Mouse (Mus musculus): ENCODE measurements around the gene Gm10490. TPM values are rescaled to one million over a fixed set of nuclear protein-coding genes. Genes with fewer than 3 reads are reported as not detected.

Gene Gm10490
- total RNA-seq, 1 experiment = not detected

DNA sequence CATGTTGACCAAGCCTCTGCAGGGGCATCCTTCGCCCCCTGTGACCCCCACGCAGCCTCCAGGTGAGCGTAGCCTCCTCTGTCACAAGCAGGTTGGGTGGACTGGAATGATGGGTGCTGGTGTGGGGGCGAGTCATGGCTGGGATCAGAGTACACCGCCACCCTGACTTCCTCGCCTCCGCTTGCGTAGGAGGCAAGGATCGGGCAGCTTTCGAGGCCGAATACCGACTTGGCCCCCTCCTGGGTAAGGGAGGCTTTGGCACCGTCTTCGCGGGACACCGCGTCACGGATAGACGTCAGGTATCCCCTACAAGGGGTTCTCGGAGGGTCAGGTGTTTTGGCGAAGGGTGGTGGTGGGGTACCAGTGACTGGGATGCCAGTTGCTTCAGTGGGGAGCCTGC is 30.8 kb upstream of the Gm10490 start:
- Histone ChIP-seq H3K4me1 (ENCODE audit: control insufficient read depth in 2 of 2, insufficient read depth in 2 of 2, low read length in 2 of 2, poor library complexity in 1 of 2) (peaks cover 0 to 5% of the 10 kb centered on the region in 2 experiments; a peak in 2 of 4 replicates), H3K27ac (ENCODE audit: insufficient read depth, low read depth, low read length, poor library complexity, severe bottlenecking) (peak overlapping the region; percentile 18; the same call in 1 of the 2 replicates), H3K9ac (ENCODE audit: insufficient read depth, low read depth, low read length, poor library complexity, severe bottlenecking) (peak overlapping the region; percentile 83), H3K9me3 (ENCODE audit: control insufficient read depth, insufficient read depth, low read depth, low read length) (no peaks in the 10 kb centered on the region), H3K36me3 (ENCODE audit: control insufficient read depth, insufficient read depth, low read length, poor library complexity, severe bottlenecking) (peaks cover 17% of the 10 kb centered on the region), H3K4me3 (ENCODE audit: insufficient read depth in 1 of 2, low read depth in 1 of 2, low read length in 2 of 2, poor library complexity in 1 of 2, severe bottlenecking in 1 of 2) (peak overlapping the region; percentile 84 to 88)
- TF ChIP-seq ZNF384 (IDR thresholded peaks at IDR 0.05; ENCODE audit: low read depth, low read length) (no peak), MAFK (IDR thresholded peaks at IDR 0.05; ENCODE audit: insufficient read depth, low read depth, low read length) (no peak), HCFC1 (IDR thresholded peaks at IDR 0.05; ENCODE audit: borderline replicate concordance, insufficient read depth, low read length) (no peak), CHD2 (IDR thresholded peaks at IDR 0.05; ENCODE audit: low read depth, low read length) (no peak), ZC3H11A (IDR thresholded peaks at IDR 0.05; ENCODE audit: borderline replicate concordance, low read depth, low read length) (no peak)
- no peak for DNase-seq (ENCODE audit: low read depth, low spot score)
- in situ Hi-C loops (cut with MboI; ENCODE audit: low sequenced_read_pairs in 2 of 2, unreplicated experiment in 2 of 2) = no loop called here

DNA sequence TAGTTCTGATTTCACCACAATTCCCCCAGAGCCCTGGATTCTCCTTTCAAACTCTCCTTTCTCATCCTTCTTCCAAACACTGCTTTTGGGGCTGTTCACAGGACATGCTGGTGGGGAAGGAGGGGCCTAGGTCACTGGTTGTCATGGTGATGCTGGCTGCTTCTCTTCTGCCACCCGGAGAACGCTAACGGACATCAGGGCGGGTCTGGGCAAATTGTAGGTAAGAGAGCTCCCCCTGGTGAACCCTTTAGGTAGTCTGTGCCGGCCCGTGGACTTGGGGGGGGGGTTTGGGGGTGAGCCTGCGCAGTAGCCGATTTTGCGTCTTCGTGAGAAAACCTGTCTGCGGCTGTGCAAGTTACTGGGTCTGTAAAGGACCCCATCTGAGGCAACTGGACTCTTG is 29.5 kb upstream of the Gm10490 start:
- H3K9me3 ChIP-seq (ENCODE audit: control insufficient read depth, insufficient read depth, low read depth, low read length) = no peaks in the 10 kb centered on the region
- no peak for DNase-seq (ENCODE audit: low read depth, low spot score)
- no peak overlapping the region for H3K27ac ChIP-seq (ENCODE audit: insufficient read depth, low read depth, low read length, poor library complexity, severe bottlenecking)
- TF ChIP-seq HCFC1 (IDR thresholded peaks at IDR 0.05; ENCODE audit: borderline replicate concordance, insufficient read depth, low read length) = no peak
- TF ChIP-seq ZNF384 (IDR thresholded peaks at IDR 0.05; ENCODE audit: low read depth, low read length) = no peak
- no peak for TF ChIP-seq CHD2 (IDR thresholded peaks at IDR 0.05; ENCODE audit: low read depth, low read length)
- no peak for TF ChIP-seq ZC3H11A (IDR thresholded peaks at IDR 0.05; ENCODE audit: borderline replicate concordance, low read depth, low read length)
- no peak for TF ChIP-seq MAFK (IDR thresholded peaks at IDR 0.05; ENCODE audit: insufficient read depth, low read depth, low read length)
- H3K4me3 ChIP-seq (ENCODE audit: insufficient read depth in 1 of 2, low read depth in 1 of 2, low read length in 2 of 2, poor library complexity in 1 of 2, severe bottlenecking in 1 of 2) = peak overlapping the region; percentile 1 to 88; a peak in 3 of 4 replicates
- H3K9ac ChIP-seq (ENCODE audit: insufficient read depth, low read depth, low read length, poor library complexity, severe bottlenecking) = no peak overlapping the region
- peaks cover 7% of the 10 kb centered on the region for H3K36me3 ChIP-seq (ENCODE audit: control insufficient read depth, insufficient read depth, low read length, poor library complexity, severe bottlenecking)
- in situ Hi-C loops (cut with MboI; ENCODE audit: low sequenced_read_pairs in 2 of 2, unreplicated experiment in 2 of 2) = no loop called here
- H3K4me1 ChIP-seq (ENCODE audit: control insufficient read depth in 2 of 2, insufficient read depth in 2 of 2, low read length in 2 of 2, poor library complexity in 1 of 2) = peaks cover 0 to 5% of the 10 kb centered on the region in 2 experiments; a peak in 2 of 4 replicates

DNA sequence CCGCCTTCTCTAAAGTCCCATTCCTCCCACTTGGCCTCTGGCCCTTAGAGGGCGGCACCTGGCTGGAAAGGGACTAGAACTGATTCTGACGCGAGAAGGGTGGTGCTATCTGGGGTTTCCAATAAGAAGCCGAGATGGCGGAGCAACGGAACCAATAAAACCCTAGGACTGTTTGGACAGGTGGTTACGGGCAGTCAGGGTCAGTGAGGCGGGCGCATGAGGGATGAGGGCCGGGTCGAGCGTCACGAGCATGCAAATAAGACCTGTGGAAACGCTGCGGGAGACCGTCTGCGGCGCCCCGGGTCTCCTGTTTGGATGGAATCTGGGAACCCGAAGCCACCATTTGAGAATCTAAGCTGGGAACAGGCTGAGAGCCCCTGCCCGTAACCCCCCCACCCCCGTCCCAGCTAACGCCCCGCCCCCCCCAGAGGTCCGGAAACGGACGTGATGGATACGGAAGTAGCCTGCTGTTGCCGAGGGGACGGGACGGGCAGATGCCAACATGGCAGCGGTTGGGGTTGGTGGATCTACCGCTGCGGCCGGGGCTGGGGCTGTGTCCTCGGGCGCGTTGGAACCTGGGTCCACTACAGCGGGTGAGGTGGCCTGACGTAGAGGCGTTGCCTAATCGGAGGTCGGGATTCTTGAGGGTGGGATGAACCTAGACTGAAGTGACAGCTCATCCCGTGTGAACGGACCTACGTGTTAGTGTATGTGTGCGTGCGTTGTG is 25.3 kb upstream of the Gm10490 start, which contains the start of gene Slc35a2:
TSS of gene Slc35a2 (plus strand) at position 188 of the 727 bp plus-strand sequence.
- in situ Hi-C loops (cut with MboI; ENCODE audit: low sequenced_read_pairs in 2 of 2, unreplicated experiment in 2 of 2) = no loop called here
- Histone ChIP-seq H3K4me1 (ENCODE audit: control insufficient read depth in 2 of 2, insufficient read depth in 2 of 2, low read length in 2 of 2, poor library complexity in 1 of 2) (peaks cover 0 to 5% of the 10 kb centered on the region in 2 experiments; a peak in 2 of 4 replicates), H3K27ac (ENCODE audit: insufficient read depth, low read depth, low read length, poor library complexity, severe bottlenecking) (peak within 1 kb of the TSS; percentile 85), H3K9ac (ENCODE audit: insufficient read depth, low read depth, low read length, poor library complexity, severe bottlenecking) (peak within 1 kb of the TSS; percentile 70), H3K4me3 (ENCODE audit: insufficient read depth in 1 of 2, low read depth in 1 of 2, low read length in 2 of 2, poor library complexity in 1 of 2, severe bottlenecking in 1 of 2) (peak within 1 kb of the TSS; percentile 69 to 78), H3K9me3 (ENCODE audit: control insufficient read depth, insufficient read depth, low read depth, low read length) (no peaks in the 10 kb centered on the region), H3K36me3 (ENCODE audit: control insufficient read depth, insufficient read depth, low read length, poor library complexity, severe bottlenecking) (peaks cover 6% of the 10 kb centered on the region; the same call in 1 of the 2 replicates)
- no peak for TF ChIP-seq MAFK (IDR thresholded peaks at IDR 0.05; ENCODE audit: insufficient read depth, low read depth, low read length)
- no peak for TF ChIP-seq ZC3H11A (IDR thresholded peaks at IDR 0.05; ENCODE audit: borderline replicate concordance, low read depth, low read length)
- TF ChIP-seq ZNF384 (IDR thresholded peaks at IDR 0.05; ENCODE audit: low read depth, low read length) = no peak
- no peak for TF ChIP-seq CHD2 (IDR thresholded peaks at IDR 0.05; ENCODE audit: low read depth, low read length)
- TF ChIP-seq HCFC1 (IDR thresholded peaks at IDR 0.05; ENCODE audit: borderline replicate concordance, insufficient read depth, low read length) = no peak
- no peak for DNase-seq (ENCODE audit: low read depth, low spot score)

GRCm38 (mm10) chrX:7898211-7898610 is 11.1 kb upstream of the Gm10490 start:
- peak overlapping the region; percentile 68 to 85 for H3K4me3 ChIP-seq (ENCODE audit: insufficient read depth in 1 of 2, low read depth in 1 of 2, low read length in 2 of 2, poor library complexity in 1 of 2, severe bottlenecking in 1 of 2)
- H3K27ac ChIP-seq (ENCODE audit: insufficient read depth, low read depth, low read length, poor library complexity, severe bottlenecking) = no peak overlapping the region
- TF ChIP-seq MAFK (IDR thresholded peaks at IDR 0.05; ENCODE audit: insufficient read depth, low read depth, low read length) (no peak), ZNF384 (IDR thresholded peaks at IDR 0.05; ENCODE audit: low read depth, low read length) (no peak), HCFC1 (IDR thresholded peaks at IDR 0.05; ENCODE audit: borderline replicate concordance, insufficient read depth, low read length) (no peak), CHD2 (IDR thresholded peaks at IDR 0.05; ENCODE audit: low read depth, low read length) (no peak), ZC3H11A (IDR thresholded peaks at IDR 0.05; ENCODE audit: borderline replicate concordance, low read depth, low read length) (no peak)
- DNase-seq (ENCODE audit: low read depth, low spot score) = no peak
- peaks cover 12% of the 10 kb centered on the region for H3K36me3 ChIP-seq (ENCODE audit: control insufficient read depth, insufficient read depth, low read length, poor library complexity, severe bottlenecking)
- no peaks in the 10 kb centered on the region for H3K9me3 ChIP-seq (ENCODE audit: control insufficient read depth, insufficient read depth, low read depth, low read length)
- in situ Hi-C loops (cut with MboI; ENCODE audit: low sequenced_read_pairs in 2 of 2, unreplicated experiment in 2 of 2) = no loop called here
- no peaks in the 10 kb centered on the region for H3K4me1 ChIP-seq (ENCODE audit: control insufficient read depth in 2 of 2, insufficient read depth in 2 of 2, low read length in 2 of 2, poor library complexity in 1 of 2)
- peak overlapping the region; percentile 28; the same call in 1 of the 2 replicates for H3K9ac ChIP-seq (ENCODE audit: insufficient read depth, low read depth, low read length, poor library complexity, severe bottlenecking)

All from ES-E14 (cell line).